Mouse (Mus musculus): ENCODE measurements around the gene Irf4. TPM values are rescaled to one million over a fixed set of nuclear protein-coding genes. Genes with fewer than 3 reads are reported as not detected.

The Irf4 gene
- polyA plus RNA-seq, 1 experiment: 6.3 TPM

DNA sequence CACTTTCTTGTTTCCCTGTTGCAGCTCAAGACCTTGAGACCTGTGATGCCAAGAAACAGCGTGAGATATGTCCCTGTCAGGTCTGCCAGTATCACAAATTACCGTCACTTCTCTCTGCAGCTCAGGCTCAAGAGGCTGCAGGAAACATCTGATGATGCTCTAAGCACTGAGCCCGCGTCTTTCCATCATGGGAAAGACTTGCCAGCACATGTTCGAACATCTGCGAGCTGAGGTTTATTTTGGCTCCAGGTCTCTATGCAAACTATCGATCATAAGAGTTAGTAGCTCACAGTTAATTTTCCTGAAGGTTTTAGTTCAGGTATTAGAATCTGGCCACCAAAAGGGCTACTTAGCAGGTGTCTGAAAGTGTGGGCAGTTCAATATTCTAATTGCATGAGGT lies 34.0 kb upstream of the Irf4 start:
- no peak overlapping the region for H3K4me3 ChIP-seq (replicated peaks; ENCODE audit: control insufficient read depth, low read depth, low read length)

GRCm38 (mm10) chr13:30715573-30715972 lies 33.5 kb upstream of the Irf4 start:
- TF ChIP-seq CTCF (IDR thresholded peaks at IDR 0.05; ENCODE audit: control insufficient read depth, insufficient read depth, low read length) (no peak), POLR2A (IDR thresholded peaks at IDR 0.05; ENCODE audit: borderline replicate concordance, control insufficient read depth, low read depth, low read length) (no peak)
- peaks cover 1% of the 10 kb centered on the region for H3K4me1 ChIP-seq (ENCODE audit: control insufficient read depth, insufficient read depth, low read length)
- 69% methylated on average over 4 of the region's 4 CpGs for WGBS
- no peak overlapping the region for H3K4me3 ChIP-seq (replicated peaks; ENCODE audit: control insufficient read depth, low read depth, low read length)
- H3K27ac ChIP-seq (ENCODE audit: control insufficient read depth, insufficient read depth, low read depth, low read length, poor library complexity): no peak overlapping the region

More for the DNA sequence above, 34.0 kb upstream of the Irf4 start:
- Histone ChIP-seq H3K27ac (ENCODE audit: control insufficient read depth, insufficient read depth, low read depth, low read length, poor library complexity) (no peak overlapping the region), H3K4me1 (ENCODE audit: control insufficient read depth, insufficient read depth, low read length) (no peaks in the 10 kb centered on the region; the same call in 1 of the 2 replicates)
- 84% methylated on average over 7 of the region's 7 CpGs for WGBS
- TF ChIP-seq CTCF (IDR thresholded peaks at IDR 0.05; ENCODE audit: control insufficient read depth, insufficient read depth, low read length) (no peak), POLR2A (IDR thresholded peaks at IDR 0.05; ENCODE audit: borderline replicate concordance, control insufficient read depth, low read depth, low read length) (no peak)

GRCm38 (mm10) chr13:30716611-30717010 lies 32.4 kb upstream of the Irf4 start:
- no peak overlapping the region for H3K27ac ChIP-seq (ENCODE audit: control insufficient read depth, insufficient read depth, low read depth, low read length, poor library complexity)
- TF ChIP-seq POLR2A (IDR thresholded peaks at IDR 0.05; ENCODE audit: borderline replicate concordance, control insufficient read depth, low read depth, low read length) (no peak), CTCF (IDR thresholded peaks at IDR 0.05; ENCODE audit: control insufficient read depth, insufficient read depth, low read length) (no peak)
- peaks cover 3% of the 10 kb centered on the region for H3K4me1 ChIP-seq (ENCODE audit: control insufficient read depth, insufficient read depth, low read length)
- WGBS: 71% methylated on average over 5 of the region's 5 CpGs
- no peak overlapping the region for H3K4me3 ChIP-seq (replicated peaks; ENCODE audit: control insufficient read depth, low read depth, low read length)

GRCm38 (mm10) chr13:30722601-30723000 lies 26.4 kb upstream of the Irf4 start:
- Histone ChIP-seq H3K4me3 (replicated peaks; ENCODE audit: control insufficient read depth, low read depth, low read length) (no peak overlapping the region), H3K4me1 (ENCODE audit: control insufficient read depth, insufficient read depth, low read length) (peaks cover 6% of the 10 kb centered on the region), H3K27ac (ENCODE audit: control insufficient read depth, insufficient read depth, low read depth, low read length, poor library complexity) (peak overlapping the region; percentile 78)
- 44% methylated on average over 7 of the region's 7 CpGs for WGBS
- TF ChIP-seq POLR2A (IDR thresholded peaks at IDR 0.05; ENCODE audit: borderline replicate concordance, control insufficient read depth, low read depth, low read length) (no peak), CTCF (IDR thresholded peaks at IDR 0.05; ENCODE audit: control insufficient read depth, insufficient read depth, low read length) (no peak)

- 69% methylated on average over 5 of the region's 5 CpGs for WGBS
These were observed 25.8 kb upstream of the Irf4 start for GRCm38 (mm10) chr13:30723258-30723657.

GRCm38 (mm10) chr13:30723858-30724257 lies 25.2 kb upstream of the Irf4 start:
- peaks cover 8% of the 10 kb centered on the region for H3K4me1 ChIP-seq (ENCODE audit: control insufficient read depth, insufficient read depth, low read length)
- WGBS: 73% methylated on average over 8 of the region's 8 CpGs
- TF ChIP-seq CTCF (IDR thresholded peaks at IDR 0.05; ENCODE audit: control insufficient read depth, insufficient read depth, low read length) (no peak), POLR2A (IDR thresholded peaks at IDR 0.05; ENCODE audit: borderline replicate concordance, control insufficient read depth, low read depth, low read length) (no peak)
- H3K4me3 ChIP-seq (replicated peaks; ENCODE audit: control insufficient read depth, low read depth, low read length): no peak overlapping the region
- H3K27ac ChIP-seq (ENCODE audit: control insufficient read depth, insufficient read depth, low read depth, low read length, poor library complexity): no peak overlapping the region

More at GRCm38 (mm10) chr13:30723258-30723657, 25.8 kb upstream of the Irf4 start:
- TF ChIP-seq POLR2A (IDR thresholded peaks at IDR 0.05; ENCODE audit: borderline replicate concordance, control insufficient read depth, low read depth, low read length): no peak
- no peak for TF ChIP-seq CTCF (IDR thresholded peaks at IDR 0.05; ENCODE audit: control insufficient read depth, insufficient read depth, low read length)
- H3K27ac ChIP-seq (ENCODE audit: control insufficient read depth, insufficient read depth, low read depth, low read length, poor library complexity): no peak overlapping the region
- no peak overlapping the region for H3K4me3 ChIP-seq (replicated peaks; ENCODE audit: control insufficient read depth, low read depth, low read length)
- peaks cover 8% of the 10 kb centered on the region for H3K4me1 ChIP-seq (ENCODE audit: control insufficient read depth, insufficient read depth, low read length)

- peaks cover 8% of the 10 kb centered on the region for H3K4me1 ChIP-seq (ENCODE audit: control insufficient read depth, insufficient read depth, low read length)
- H3K27ac ChIP-seq (ENCODE audit: control insufficient read depth, insufficient read depth, low read depth, low read length, poor library complexity): no peak overlapping the region
- H3K4me3 ChIP-seq (replicated peaks; ENCODE audit: control insufficient read depth, low read depth, low read length): no peak overlapping the region
- WGBS: 38% methylated on average over 7 of the region's 7 CpGs
- no peak for TF ChIP-seq CTCF (IDR thresholded peaks at IDR 0.05; ENCODE audit: control insufficient read depth, insufficient read depth, low read length)
These were observed 24.2 kb upstream of the Irf4 start for GRCm38 (mm10) chr13:30724691-30725271.

DNA sequence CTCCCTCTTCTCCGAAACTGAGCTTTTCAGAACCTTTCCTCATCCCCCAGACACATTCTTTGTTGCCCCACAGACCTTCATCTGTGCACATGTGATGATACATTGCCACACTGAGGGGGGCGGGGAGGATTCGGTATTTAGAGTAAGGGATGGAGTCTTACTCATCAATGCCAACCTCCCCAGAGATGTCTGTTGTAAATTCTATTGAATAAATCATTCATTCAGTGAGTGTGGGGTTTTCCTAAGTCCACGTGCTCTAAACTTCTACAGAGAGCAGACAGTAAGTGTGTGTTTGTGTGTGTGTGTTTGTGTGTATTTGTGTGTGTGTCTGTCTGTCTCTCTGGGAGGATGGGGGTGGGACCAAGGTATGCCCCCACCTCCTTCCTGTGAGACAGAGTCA lies 22.1 kb upstream of the Irf4 start:
- Histone ChIP-seq H3K4me1 (ENCODE audit: control insufficient read depth, insufficient read depth, low read length) (peaks cover 5% of the 10 kb centered on the region), H3K4me3 (replicated peaks; ENCODE audit: control insufficient read depth, low read depth, low read length) (no peak overlapping the region), H3K27ac (ENCODE audit: control insufficient read depth, insufficient read depth, low read depth, low read length, poor library complexity) (no peak overlapping the region)
- TF ChIP-seq POLR2A (IDR thresholded peaks at IDR 0.05; ENCODE audit: borderline replicate concordance, control insufficient read depth, low read depth, low read length): no peak
- TF ChIP-seq CTCF (IDR thresholded peaks at IDR 0.05; ENCODE audit: control insufficient read depth, insufficient read depth, low read length): no peak
- 77% methylated on average over 4 of the region's 4 CpGs for WGBS

DNA sequence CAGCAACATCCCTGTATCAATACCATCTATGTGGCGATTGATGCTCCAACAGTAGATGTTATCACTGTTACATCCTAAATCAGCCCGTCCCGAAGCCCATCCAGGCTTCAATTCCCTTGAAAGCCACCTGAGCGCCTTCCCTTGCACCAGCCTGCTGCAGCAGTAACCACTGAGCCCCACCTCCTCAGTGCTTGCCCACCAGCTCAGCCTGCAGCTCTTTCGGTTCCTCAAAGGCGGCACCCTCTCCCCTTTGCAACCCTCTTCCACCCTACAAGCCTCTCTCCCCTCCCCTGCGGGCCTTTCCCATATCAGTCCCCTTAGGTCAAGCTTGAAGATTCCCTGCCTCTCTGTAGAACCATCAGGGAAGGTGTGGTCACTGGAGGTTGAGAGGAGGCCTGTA lies 20.9 kb upstream of the Irf4 start:
- TF ChIP-seq CTCF (IDR thresholded peaks at IDR 0.05; ENCODE audit: control insufficient read depth, insufficient read depth, low read length) (no peak), POLR2A (IDR thresholded peaks at IDR 0.05; ENCODE audit: borderline replicate concordance, control insufficient read depth, low read depth, low read length) (no peak)
- WGBS: 66% methylated on average over 7 of the region's 7 CpGs
- Histone ChIP-seq H3K4me1 (ENCODE audit: control insufficient read depth, insufficient read depth, low read length) (peaks cover 4% of the 10 kb centered on the region), H3K27ac (ENCODE audit: control insufficient read depth, insufficient read depth, low read depth, low read length, poor library complexity) (no peak overlapping the region), H3K4me3 (replicated peaks; ENCODE audit: control insufficient read depth, low read depth, low read length) (no peak overlapping the region)

All from bone marrow, adult 2 months (tissue).